Mouse (Mus musculus): ENCODE results near the gene Furin.

DNA sequence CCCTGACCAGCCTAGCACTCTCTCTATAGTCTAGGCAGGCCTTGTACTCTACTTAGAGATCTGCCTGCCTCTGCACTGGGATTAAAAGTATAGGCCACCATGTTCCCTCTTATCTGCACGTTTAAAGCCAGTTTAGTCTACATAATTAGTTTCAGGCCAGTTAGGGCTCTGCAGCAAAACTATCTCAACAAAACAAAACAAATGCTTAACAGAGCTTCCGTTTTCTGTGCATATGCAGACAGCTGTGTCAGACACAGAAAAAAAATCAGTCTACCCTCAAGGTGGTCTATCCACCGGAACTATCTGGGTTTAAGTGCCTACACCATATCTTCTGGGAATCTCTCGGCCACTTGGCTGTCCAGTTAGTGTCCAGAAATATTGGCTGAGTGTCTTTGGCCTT is 31.9 kb downstream of the Furin start:
- no peak for TF ChIP-seq CTCF (IDR thresholded peaks at IDR 0.05; ENCODE audit: low read depth, low read length)
- no peak for TF ChIP-seq POLR2A (IDR thresholded peaks at IDR 0.05; ENCODE audit: borderline replicate concordance, low read depth, low read length)

All from bone marrow macrophage, adult 2 months (primary cell).